Mouse (Mus musculus): ENCODE measurements around the gene Lrrc49. TPM values are rescaled to one million over a fixed set of nuclear protein-coding genes. Genes with fewer than 3 reads are reported as not detected.

The Lrrc49 gene
- 17.2 and 19.4 TPM in 2 replicates for polyA plus RNA-seq (2012; rRNA removed)

GRCm38 (mm10) chr9:60687891-60688324 lies at the start of gene Lrrc49:
Lrrc49 (minus strand) TSS chr9:60688158.
- DNase-seq (ENCODE audit: low spot score) = peak; percentile 64

GRCm38 (mm10) chr9:60734321-60734720 lies 46.4 kb upstream of the Lrrc49 start:
- no peak for DNase-seq (ENCODE audit: low spot score)

GRCm38 (mm10) chr9:60724968-60725367 lies 37.0 kb upstream of the Lrrc49 start:
- no peak for DNase-seq (ENCODE audit: low spot score)

- no peak for DNase-seq (ENCODE audit: low spot score)
These were observed 31.7 kb upstream of the Lrrc49 start for GRCm38 (mm10) chr9:60719687-60720086.

- no peak for DNase-seq (ENCODE audit: low spot score)
These were observed 30.3 kb upstream of the Lrrc49 start for GRCm38 (mm10) chr9:60718284-60718683.

GRCm38 (mm10) chr9:60715828-60716227 lies 27.9 kb upstream of the Lrrc49 start:
- DNase-seq (ENCODE audit: low spot score) = no peak

GRCm38 (mm10) chr9:60715271-60715670 lies 27.3 kb upstream of the Lrrc49 start:
- DNase-seq (ENCODE audit: low spot score) = no peak

GRCm38 (mm10) chr9:60714191-60714590 lies 26.2 kb upstream of the Lrrc49 start:
- no peak for DNase-seq (ENCODE audit: low spot score)

GRCm38 (mm10) chr9:60713616-60714015 lies 25.7 kb upstream of the Lrrc49 start:
- no peak for DNase-seq (ENCODE audit: low spot score)

GRCm38 (mm10) chr9:60712771-60713541 lies 25.0 kb upstream of the Lrrc49 start, which contains the start of gene Larp6:
Larp6 (plus strand) TSS chr9:60712989.
- DNase-seq (ENCODE audit: low spot score) = peak; percentile 44

GRCm38 (mm10) chr9:60712011-60712410 lies 24.1 kb upstream of the Lrrc49 start:
- no peak for DNase-seq (ENCODE audit: low spot score)

GRCm38 (mm10) chr9:60709721-60710120 lies 21.8 kb upstream of the Lrrc49 start:
- no peak for DNase-seq (ENCODE audit: low spot score)

GRCm38 (mm10) chr9:60708606-60709005 lies 20.6 kb upstream of the Lrrc49 start:
- no peak for DNase-seq (ENCODE audit: low spot score)

GRCm38 (mm10) chr9:60707594-60707993 lies 19.6 kb upstream of the Lrrc49 start:
- DNase-seq (ENCODE audit: low spot score) = no peak

- no peak for DNase-seq (ENCODE audit: low spot score)
These were observed 11.7 kb upstream of the Lrrc49 start for GRCm38 (mm10) chr9:60699581-60700231.

- DNase-seq (ENCODE audit: low spot score) = no peak
These were observed 8.5 kb upstream of the Lrrc49 start for GRCm38 (mm10) chr9:60696271-60696985.

GRCm38 (mm10) chr9:60693986-60694385 lies 6.0 kb upstream of the Lrrc49 start:
- DNase-seq (ENCODE audit: low spot score) = no peak

GRCm38 (mm10) chr9:60692624-60693023 lies 4.7 kb upstream of the Lrrc49 start:
- DNase-seq (ENCODE audit: low spot score) = no peak

GRCm38 (mm10) chr9:60687415-60687814 lies 543 bp downstream of the Lrrc49 start:
- no peak for DNase-seq (ENCODE audit: low spot score)

GRCm38 (mm10) chr9:60682753-60683152 lies 5.2 kb downstream of the Lrrc49 start:
- no peak for DNase-seq (ENCODE audit: low spot score)

- DNase-seq (ENCODE audit: low spot score) = no peak
These were observed 7.0 kb downstream of the Lrrc49 start for GRCm38 (mm10) chr9:60681005-60681404.

- DNase-seq (ENCODE audit: low spot score) = no peak
These were observed 9.0 kb downstream of the Lrrc49 start for GRCm38 (mm10) chr9:60678913-60679312.
